Mouse (Mus musculus): ENCODE measurements around the gene Fam181a. TPM values are rescaled to one million over a fixed set of nuclear protein-coding genes. Genes with fewer than 3 reads are reported as not detected.

Fam181a gene
- polyA plus RNA-seq, 1 experiment from 2014 or later: 57.7 TPM

DNA sequence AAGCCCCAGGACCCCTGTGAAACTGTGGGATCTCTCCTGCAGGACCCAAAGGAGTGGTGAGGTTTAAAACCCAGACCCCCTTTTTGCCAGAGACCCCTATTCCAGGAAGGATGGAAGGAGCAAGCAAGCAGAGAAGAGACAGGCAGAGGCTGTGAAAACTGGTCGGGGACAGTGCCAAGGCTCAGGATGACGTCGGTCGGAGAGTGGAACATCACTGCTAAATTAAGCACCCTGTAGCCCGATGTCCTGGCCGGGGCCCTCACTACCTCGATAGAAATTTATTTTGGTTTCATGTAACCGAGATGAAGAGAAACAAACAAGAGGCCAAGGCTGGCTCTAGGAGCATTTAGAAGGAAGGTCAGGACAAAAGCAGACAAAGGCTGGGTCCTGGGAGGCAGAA lies 47.4 kb downstream of the Fam181a start:
- 72% methylated on average over 8 of the region's 8 CpGs for WGBS
- DNase-seq (ENCODE audit: low spot score, missing footprints): peak; percentile 10
- no peak overlapping the region for H3K27ac ChIP-seq (ENCODE audit: low read depth, low read length)

DNA sequence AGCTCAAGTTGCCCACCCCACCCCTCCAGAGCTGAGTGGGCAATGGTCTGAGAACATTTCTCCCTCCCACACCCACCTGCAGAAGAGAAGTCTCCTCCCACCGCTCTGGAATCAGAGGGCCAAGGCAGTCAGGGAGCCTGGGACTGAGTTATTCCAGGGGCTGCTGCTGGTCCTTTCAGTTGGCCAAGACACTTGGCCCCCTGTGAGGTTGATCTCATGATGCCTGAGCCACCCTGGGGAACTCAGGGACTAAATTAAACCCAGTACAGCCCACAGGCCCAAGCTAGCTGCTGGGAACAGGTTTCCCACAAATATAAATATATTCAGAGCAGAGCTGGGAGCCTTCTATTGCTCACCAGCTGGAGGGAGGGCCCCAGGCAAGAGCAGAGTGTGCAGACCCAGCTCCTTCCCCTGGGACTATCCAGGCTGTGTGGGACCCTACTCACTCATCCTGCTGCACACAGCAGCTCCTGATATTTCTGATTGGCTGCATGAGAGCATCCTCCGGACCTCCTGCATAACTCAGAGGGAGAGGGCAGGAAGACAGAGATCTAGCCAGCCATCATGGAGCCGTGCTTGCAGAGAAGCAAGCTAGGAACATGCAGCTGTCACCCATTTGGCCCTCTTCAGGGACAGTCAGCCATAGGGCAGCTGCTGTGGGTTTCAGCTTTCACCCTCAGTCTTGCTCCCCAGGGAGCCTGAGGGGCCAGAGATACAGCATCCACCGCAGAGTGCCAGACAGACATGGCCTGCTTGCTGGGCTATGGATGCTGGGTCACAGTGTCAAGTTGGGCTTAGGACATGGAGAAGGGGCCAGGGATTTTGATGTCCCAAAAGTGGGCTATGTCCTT lies 48.4 kb downstream of the Fam181a start:
- no peak for ATAC-seq (ENCODE audit: low FRiP score)

More for the DNA sequence above, 47.4 kb downstream of the Fam181a start:
- no peaks in the 10 kb centered on the region for H3K9me3 ChIP-seq (ENCODE audit: control insufficient read depth, low read length)
- no peak for ATAC-seq (ENCODE audit: low FRiP score)
- no peaks in the 10 kb centered on the region for H3K36me3 ChIP-seq (ENCODE audit: control insufficient read depth, insufficient read depth, low read length)
- H3K4me1 ChIP-seq (ENCODE audit: control insufficient read depth, insufficient read depth, low read length): no peaks in the 10 kb centered on the region
- H3K27me3 ChIP-seq (ENCODE audit: control insufficient read depth, insufficient read depth, low read length): no peaks in the 10 kb centered on the region
- H3K9ac ChIP-seq (ENCODE audit: low read length): no peak overlapping the region
- no peak overlapping the region for H3K4me2 ChIP-seq
- H3K4me3 ChIP-seq (ENCODE audit: low read depth, low read length): no peak overlapping the region

GRCm38 (mm10) chr12:103360812-103361211 lies 50.0 kb downstream of the Fam181a start:
- 89% methylated on average over 8 of the region's 8 CpGs for WGBS
- H3K4me1 ChIP-seq (ENCODE audit: control insufficient read depth, insufficient read depth, low read length): no peaks in the 10 kb centered on the region

More for the DNA sequence above, 48.4 kb downstream of the Fam181a start:
- H3K9me3 ChIP-seq (ENCODE audit: control insufficient read depth, low read length): no peaks in the 10 kb centered on the region
- no peaks in the 10 kb centered on the region for H3K36me3 ChIP-seq (ENCODE audit: control insufficient read depth, insufficient read depth, low read length)
- DNase-seq (ENCODE audit: low spot score, missing footprints): peak; percentile 76
- no peak overlapping the region for H3K9ac ChIP-seq (ENCODE audit: low read length)
- 68% methylated on average over 4 of the region's 4 CpGs for WGBS
- H3K27ac ChIP-seq (ENCODE audit: low read depth, low read length): no peak overlapping the region
- no peak overlapping the region for H3K4me3 ChIP-seq (ENCODE audit: low read depth, low read length)
- H3K27me3 ChIP-seq (ENCODE audit: control insufficient read depth, insufficient read depth, low read length): no peaks in the 10 kb centered on the region
- H3K4me2 ChIP-seq: no peak overlapping the region
- no peaks in the 10 kb centered on the region for H3K4me1 ChIP-seq (ENCODE audit: control insufficient read depth, insufficient read depth, low read length)

DNA sequence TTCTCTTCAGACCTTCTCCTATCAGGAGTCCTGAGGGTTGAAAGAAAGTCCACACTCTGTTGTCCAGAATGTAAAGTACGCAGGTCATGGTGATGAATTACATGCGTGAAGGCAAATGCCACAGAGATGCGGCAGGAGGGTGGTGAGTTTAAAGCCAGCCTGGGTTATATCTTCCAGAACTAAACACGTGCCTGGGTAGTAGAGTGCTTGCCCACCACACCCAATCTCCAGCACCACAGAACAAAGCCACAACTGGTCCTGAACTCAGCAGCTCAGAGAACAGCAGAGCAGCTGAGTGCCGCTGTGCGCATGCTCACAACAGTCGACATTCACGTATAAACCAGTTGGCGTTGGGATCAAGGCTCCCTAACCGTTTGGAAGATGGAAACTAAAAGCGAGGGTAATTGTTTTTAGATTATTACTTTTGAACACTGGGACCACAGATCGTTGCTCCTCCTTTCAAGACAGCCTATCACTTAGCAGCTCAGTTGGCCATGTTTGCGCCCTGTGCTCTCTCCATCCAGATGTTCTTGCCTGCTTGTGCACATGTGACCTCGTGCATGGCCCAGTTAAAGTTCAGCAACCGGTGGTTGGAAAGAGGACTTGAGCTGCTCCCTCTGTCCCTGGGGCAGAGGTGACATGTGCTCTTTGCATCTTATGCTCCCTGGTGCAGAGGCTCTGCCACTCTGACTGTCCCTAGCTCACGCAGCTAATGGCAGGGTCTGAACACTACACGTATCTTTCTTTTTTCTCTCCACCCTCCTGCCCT lies 50.9 kb downstream of the Fam181a start:
- Histone ChIP-seq H3K27ac (ENCODE audit: low read depth, low read length) (no peak overlapping the region), H3K4me2 (no peak overlapping the region), H3K36me3 (ENCODE audit: control insufficient read depth, insufficient read depth, low read length) (no peaks in the 10 kb centered on the region), H3K4me1 (ENCODE audit: control insufficient read depth, insufficient read depth, low read length) (no peaks in the 10 kb centered on the region), H3K27me3 (ENCODE audit: control insufficient read depth, insufficient read depth, low read length) (no peaks in the 10 kb centered on the region), H3K4me3 (ENCODE audit: low read depth, low read length) (no peak overlapping the region), H3K9ac (ENCODE audit: low read length) (no peak overlapping the region), H3K9me3 (ENCODE audit: control insufficient read depth, low read length) (no peaks in the 10 kb centered on the region)
- DNase-seq (ENCODE audit: low spot score, missing footprints): no peak
- no peak for ATAC-seq (ENCODE audit: low FRiP score)
- WGBS: 90% methylated on average over 17 of the region's 17 CpGs

More at GRCm38 (mm10) chr12:103360812-103361211, 50.0 kb downstream of the Fam181a start:
- no peaks in the 10 kb centered on the region for H3K9me3 ChIP-seq (ENCODE audit: control insufficient read depth, low read length)
- H3K4me2 ChIP-seq: no peak overlapping the region
- H3K27me3 ChIP-seq (ENCODE audit: control insufficient read depth, insufficient read depth, low read length): no peaks in the 10 kb centered on the region
- DNase-seq (ENCODE audit: low spot score, missing footprints): no peak
- H3K9ac ChIP-seq (ENCODE audit: low read length): no peak overlapping the region
- no peaks in the 10 kb centered on the region for H3K36me3 ChIP-seq (ENCODE audit: control insufficient read depth, insufficient read depth, low read length)
- no peak for ATAC-seq (ENCODE audit: low FRiP score)
- H3K27ac ChIP-seq (ENCODE audit: low read depth, low read length): no peak overlapping the region
- no peak overlapping the region for H3K4me3 ChIP-seq (ENCODE audit: low read depth, low read length)

- Histone ChIP-seq H3K27ac (ENCODE audit: low read depth, low read length) (no peak overlapping the region), H3K4me1 (ENCODE audit: control insufficient read depth, insufficient read depth, low read length) (no peaks in the 10 kb centered on the region), H3K9ac (ENCODE audit: low read length) (no peak overlapping the region), H3K9me3 (ENCODE audit: control insufficient read depth, low read length) (no peaks in the 10 kb centered on the region), H3K27me3 (ENCODE audit: control insufficient read depth, insufficient read depth, low read length) (no peaks in the 10 kb centered on the region), H3K4me3 (ENCODE audit: low read depth, low read length) (no peak overlapping the region), H3K36me3 (ENCODE audit: control insufficient read depth, insufficient read depth, low read length) (no peaks in the 10 kb centered on the region), H3K4me2 (no peak overlapping the region)
- WGBS: 73% methylated on average over 3 of the region's 3 CpGs
- DNase-seq (ENCODE audit: low spot score, missing footprints) (no peak), ATAC-seq (ENCODE audit: low FRiP score) (no peak)
These were observed 51.6 kb downstream of the Fam181a start for GRCm38 (mm10) chr12:103362336-103362735.

Other genes starting within 250 kb of the Fam181a start
- gene Prima1, start 68.8 kb upstream of the Fam181a start, polyA plus RNA-seq (2014; fragmentation: Nextera tagmentation; extraction: Ambion mirVana): 2.0 and 2.3 TPM in 2 replicates
- gene Asb2, start 45.0 kb downstream of the Fam181a start, polyA plus RNA-seq (2014; fragmentation: Nextera tagmentation; extraction: Ambion mirVana): 0.58 and 0.77 TPM in 2 replicates
- 13.9 and 14.1 TPM in 2 replicates for gene Otub2, start 77.7 kb downstream of the Fam181a start, polyA plus RNA-seq (2014; fragmentation: Nextera tagmentation; extraction: Ambion mirVana)
- 0.59 and 0.81 TPM in 2 replicates for gene 9330161L09Rik, start 96.8 kb downstream of the Fam181a start, polyA plus RNA-seq (2014; fragmentation: Nextera tagmentation; extraction: Ambion mirVana)
- gene Ddx24, start 114.9 kb downstream of the Fam181a start, polyA plus RNA-seq (2014; fragmentation: Nextera tagmentation; extraction: Ambion mirVana): 107 and 114 TPM in 2 replicates
- 3.7 and 4.1 TPM in 2 replicates for gene Ifi27, start 123.2 kb downstream of the Fam181a start, polyA plus RNA-seq (2014; fragmentation: Nextera tagmentation; extraction: Ambion mirVana)
- 2.0 and 2.1 TPM in 2 replicates for gene Ifi27l2a, start 132.7 kb downstream of the Fam181a start, polyA plus RNA-seq (2014; fragmentation: Nextera tagmentation; extraction: Ambion mirVana)
- gene Ifi27l2b, start 146.2 kb downstream of the Fam181a start, polyA plus RNA-seq (2014; fragmentation: Nextera tagmentation; extraction: Ambion mirVana): not detected in 2 replicates
- gene Ppp4r4, start 221.3 kb downstream of the Fam181a start, polyA plus RNA-seq (2014; fragmentation: Nextera tagmentation; extraction: Ambion mirVana): 3.5 and 4.7 TPM in 2 replicates